Mouse (Mus musculus): ENCODE data around the gene Creb5. TPM values are rescaled to one million over a fixed set of nuclear protein-coding genes. Genes with fewer than 3 reads are reported as not detected.

The Creb5 gene
- polyA plus RNA-seq, 1 experiment from 2014 or later, result 4.2 TPM

- Histone ChIP-seq H3K36me3 (ENCODE audit: control insufficient read depth, insufficient read depth, low read length) (no peaks in the 10 kb centered on the region), H3K4me3 (ENCODE audit: low read length) (no peak overlapping the region), H3K9me3 (ENCODE audit: control insufficient read depth, low read length) (no peaks in the 10 kb centered on the region), H3K4me1 (ENCODE audit: control insufficient read depth, insufficient read depth, low read length) (peaks cover 23% of the 10 kb centered on the region), H3K4me2 (replicated peaks; ENCODE audit: low read depth, low read length) (no peak overlapping the region), H3K27ac (ENCODE audit: low read depth, low read length) (no peak overlapping the region), H3K27me3 (ENCODE audit: control insufficient read depth, insufficient read depth, low read length) (no peaks in the 10 kb centered on the region; the same call in 1 of the 2 replicates), H3K9ac (ENCODE audit: low read depth, low read length) (no peak overlapping the region)
- ATAC-seq (ENCODE audit: low FRiP score, low TSS enrichment), result peak; percentile 75
- 36% methylated on average over 6 of the region's 6 CpGs for WGBS
Observed at GRCm38 (mm10) chr6:53548236-53548635, 261.2 kb downstream of the Creb5 start.

GRCm38 (mm10) chr6:53549409-53549808 is 262.3 kb downstream of the Creb5 start:
- Histone ChIP-seq H3K36me3 (ENCODE audit: control insufficient read depth, insufficient read depth, low read length) (no peaks in the 10 kb centered on the region), H3K4me2 (replicated peaks; ENCODE audit: low read depth, low read length) (no peak overlapping the region), H3K4me3 (ENCODE audit: low read length) (no peak overlapping the region), H3K27me3 (ENCODE audit: control insufficient read depth, insufficient read depth, low read length) (no peaks in the 10 kb centered on the region; the same call in 1 of the 2 replicates), H3K4me1 (ENCODE audit: control insufficient read depth, insufficient read depth, low read length) (peaks cover 23% of the 10 kb centered on the region), H3K9me3 (ENCODE audit: control insufficient read depth, low read length) (no peaks in the 10 kb centered on the region), H3K9ac (ENCODE audit: low read depth, low read length) (no peak overlapping the region), H3K27ac (ENCODE audit: low read depth, low read length) (no peak overlapping the region)
- no peak for ATAC-seq (ENCODE audit: low FRiP score, low TSS enrichment)
- WGBS, result 15% methylated on average over 6 of the region's 6 CpGs

GRCm38 (mm10) chr6:53556050-53556449 is 269.0 kb downstream of the Creb5 start:
- Histone ChIP-seq H3K9me3 (ENCODE audit: control insufficient read depth, low read length) (no peaks in the 10 kb centered on the region), H3K27ac (ENCODE audit: low read depth, low read length) (no peak overlapping the region), H3K36me3 (ENCODE audit: control insufficient read depth, insufficient read depth, low read length) (no peaks in the 10 kb centered on the region), H3K27me3 (ENCODE audit: control insufficient read depth, insufficient read depth, low read length) (no peaks in the 10 kb centered on the region), H3K4me2 (replicated peaks; ENCODE audit: low read depth, low read length) (no peak overlapping the region), H3K9ac (ENCODE audit: low read depth, low read length) (no peak overlapping the region), H3K4me1 (ENCODE audit: control insufficient read depth, insufficient read depth, low read length) (no peaks in the 10 kb centered on the region), H3K4me3 (ENCODE audit: low read length) (no peak overlapping the region)
- 16% methylated on average over 6 of the region's 6 CpGs for WGBS
- ATAC-seq (ENCODE audit: low FRiP score, low TSS enrichment), result peak; percentile 68; the same call in 1 of the 2 replicates

- Histone ChIP-seq H3K4me2 (replicated peaks; ENCODE audit: low read depth, low read length) (no peak overlapping the region), H3K9ac (ENCODE audit: low read depth, low read length) (no peak overlapping the region), H3K27me3 (ENCODE audit: control insufficient read depth, insufficient read depth, low read length) (no peaks in the 10 kb centered on the region), H3K4me3 (ENCODE audit: low read length) (no peak overlapping the region), H3K4me1 (ENCODE audit: control insufficient read depth, insufficient read depth, low read length) (0 out of 2 replicates have a peak, but pooled peaks cover 3% of the 10 kb centered on the region), H3K9me3 (ENCODE audit: control insufficient read depth, low read length) (no peaks in the 10 kb centered on the region), H3K27ac (ENCODE audit: low read depth, low read length) (no peak overlapping the region), H3K36me3 (ENCODE audit: control insufficient read depth, insufficient read depth, low read length) (no peaks in the 10 kb centered on the region)
- whole genome bisulfite sequencing, result 60% methylated on average over 5 of the region's 5 CpGs
- ATAC-seq (ENCODE audit: low FRiP score, low TSS enrichment), result no peak
Observed at GRCm38 (mm10) chr6:53560928-53561327, 273.9 kb downstream of the Creb5 start.

- Histone ChIP-seq H3K9ac (ENCODE audit: low read depth, low read length) (no peak overlapping the region), H3K27me3 (ENCODE audit: control insufficient read depth, insufficient read depth, low read length) (no peaks in the 10 kb centered on the region), H3K4me3 (ENCODE audit: low read length) (no peak overlapping the region), H3K36me3 (ENCODE audit: control insufficient read depth, insufficient read depth, low read length) (no peaks in the 10 kb centered on the region), H3K9me3 (ENCODE audit: control insufficient read depth, low read length) (no peaks in the 10 kb centered on the region), H3K27ac (ENCODE audit: low read depth, low read length) (no peak overlapping the region), H3K4me2 (replicated peaks; ENCODE audit: low read depth, low read length) (no peak overlapping the region), H3K4me1 (ENCODE audit: control insufficient read depth, insufficient read depth, low read length) (0 out of 2 replicates have a peak, but pooled peaks cover 3% of the 10 kb centered on the region)
- WGBS, result 68% methylated on average over 7 of the region's 7 CpGs
- ATAC-seq (ENCODE audit: low FRiP score, low TSS enrichment), result 0 out of 2 replicates have a peak, but pooled peaks have one; percentile 24
Observed at GRCm38 (mm10) chr6:53562586-53562985, 275.5 kb downstream of the Creb5 start.

GRCm38 (mm10) chr6:53563546-53564185 is 276.6 kb downstream of the Creb5 start:
- no peak; the same call in 1 of the 2 replicates for ATAC-seq (ENCODE audit: low FRiP score, low TSS enrichment)
- Histone ChIP-seq H3K4me3 (ENCODE audit: low read length) (no peak overlapping the region), H3K27me3 (ENCODE audit: control insufficient read depth, insufficient read depth, low read length) (no peaks in the 10 kb centered on the region; the same call in 1 of the 2 replicates), H3K9me3 (ENCODE audit: control insufficient read depth, low read length) (no peaks in the 10 kb centered on the region), H3K4me1 (ENCODE audit: control insufficient read depth, insufficient read depth, low read length) (0 out of 2 replicates have a peak, but pooled peaks cover 3% of the 10 kb centered on the region), H3K36me3 (ENCODE audit: control insufficient read depth, insufficient read depth, low read length) (no peaks in the 10 kb centered on the region), H3K4me2 (replicated peaks; ENCODE audit: low read depth, low read length) (no peak overlapping the region), H3K27ac (ENCODE audit: low read depth, low read length) (no peak overlapping the region), H3K9ac (ENCODE audit: low read depth, low read length) (no peak overlapping the region)
- 48% methylated on average over 16 of the region's 16 CpGs for WGBS

GRCm38 (mm10) chr6:53569436-53569835 is 282.4 kb downstream of the Creb5 start:
- H3K9me3 ChIP-seq (ENCODE audit: control insufficient read depth, low read length), result no peaks in the 10 kb centered on the region
- H3K9ac ChIP-seq (ENCODE audit: low read depth, low read length), result no peak overlapping the region
- H3K4me2 ChIP-seq (replicated peaks; ENCODE audit: low read depth, low read length), result no peak overlapping the region
- no peak overlapping the region for H3K27ac ChIP-seq (ENCODE audit: low read depth, low read length)
- H3K27me3 ChIP-seq (ENCODE audit: control insufficient read depth, insufficient read depth, low read length), result no peaks in the 10 kb centered on the region; the same call in 1 of the 2 replicates
- H3K4me3 ChIP-seq (ENCODE audit: low read length), result no peak overlapping the region
- no peaks in the 10 kb centered on the region for H3K36me3 ChIP-seq (ENCODE audit: control insufficient read depth, insufficient read depth, low read length)
- ATAC-seq (ENCODE audit: low FRiP score, low TSS enrichment), result no peak
- peaks cover 13% of the 10 kb centered on the region; the same call in 1 of the 2 replicates for H3K4me1 ChIP-seq (ENCODE audit: control insufficient read depth, insufficient read depth, low read length)
- 31% methylated on average over 3 of the region's 3 CpGs for WGBS

- Histone ChIP-seq H3K4me2 (replicated peaks; ENCODE audit: low read depth, low read length) (no peak overlapping the region), H3K36me3 (ENCODE audit: control insufficient read depth, insufficient read depth, low read length) (no peaks in the 10 kb centered on the region), H3K9ac (ENCODE audit: low read depth, low read length) (no peak overlapping the region), H3K9me3 (ENCODE audit: control insufficient read depth, low read length) (no peaks in the 10 kb centered on the region), H3K27me3 (ENCODE audit: control insufficient read depth, insufficient read depth, low read length) (no peaks in the 10 kb centered on the region; the same call in 1 of the 2 replicates), H3K4me3 (ENCODE audit: low read length) (no peak overlapping the region), H3K27ac (ENCODE audit: low read depth, low read length) (no peak overlapping the region), H3K4me1 (ENCODE audit: control insufficient read depth, insufficient read depth, low read length) (peaks cover 10% of the 10 kb centered on the region; the same call in 1 of the 2 replicates)
- ATAC-seq (ENCODE audit: low FRiP score, low TSS enrichment), result no peak
- 80% methylated on average over 4 of the region's 4 CpGs for WGBS
Observed at GRCm38 (mm10) chr6:53570906-53571305, 283.8 kb downstream of the Creb5 start.

GRCm38 (mm10) chr6:53571571-53572122 is 284.6 kb downstream of the Creb5 start:
- Histone ChIP-seq H3K27ac (ENCODE audit: low read depth, low read length) (no peak overlapping the region), H3K9ac (ENCODE audit: low read depth, low read length) (no peak overlapping the region), H3K4me2 (replicated peaks; ENCODE audit: low read depth, low read length) (no peak overlapping the region), H3K36me3 (ENCODE audit: control insufficient read depth, insufficient read depth, low read length) (no peaks in the 10 kb centered on the region), H3K4me3 (ENCODE audit: low read length) (no peak overlapping the region), H3K9me3 (ENCODE audit: control insufficient read depth, low read length) (no peaks in the 10 kb centered on the region), H3K27me3 (ENCODE audit: control insufficient read depth, insufficient read depth, low read length) (no peaks in the 10 kb centered on the region; the same call in 1 of the 2 replicates), H3K4me1 (ENCODE audit: control insufficient read depth, insufficient read depth, low read length) (peaks cover 10% of the 10 kb centered on the region; the same call in 1 of the 2 replicates)
- WGBS, result 89% methylated on average over 4 of the region's 4 CpGs
- no peak for ATAC-seq (ENCODE audit: low FRiP score, low TSS enrichment)

Measured in kidney, embryonic 14.5 days (tissue).